Mouse (Mus musculus) spleen, adult 2 months (tissue): Measurements from ENCODE around the gene Nrxn1.

Source experiments
- CTCF ChIP-seq: fragments of 200-500 bp; IDR thresholded peaks from 2 replicates; pipeline ENCODE4 v1.5.1; 2011; ENCODE audit warnings: mild to moderate bottlenecking, inconsistent platforms; ENCODE audit not compliant: insufficient read depth, insufficient read length, insufficient replicate concordance; ENCODE audit errors: extremely low read depth
- POLR2A ChIP-seq: fragments of 200-500 bp; IDR thresholded peaks from 2 replicates; pipeline ENCODE4 v1.6.1; 2011; ENCODE audit warnings: low read depth, low read length, inconsistent platforms

- TF ChIP-seq CTCF: no peak
- TF ChIP-seq POLR2A: no peak
These were observed 853.9 kb downstream of the Nrxn1 start for GRCm38 (mm10) chr17:90238964-90239363.
